Mouse (Mus musculus) right cerebral cortex, postnatal 36 days (tissue): ENCODE results near the gene Prmt1.
A peak's percentile ranks its signal among the peaks of the same experiment; 100 is the strongest.
"Not testable (repeated sequence)": the region's sequence is repeated elsewhere in the genome, so short reads cannot be mapped to it uniquely, and the experiment has no call there.

Source experiments
- DNase-seq, 2 experiments: peaks; one replicate each; pipeline ENCODE4 v3.0.0; 2022; ENCODE audit warnings: low spot score in 2 of 2, mixed read lengths in 1 of 2

Prmt1 gene

GRCm38 (mm10) chr7:44986192-44986878 lies at the start of gene Prmt1:
Gene Prmt1, minus strand, starts transcription at chr7:44986568.
- DNase-seq: peak; percentile 99 to 100

GRCm38 (mm10) chr7:45035631-45036030 lies 49.3 kb upstream of the Prmt1 start:
- DNase-seq: no peak

- no peak for DNase-seq
These were observed 47.5 kb upstream of the Prmt1 start for GRCm38 (mm10) chr7:45033722-45034359.

GRCm38 (mm10) chr7:45030857-45031256 lies 44.5 kb upstream of the Prmt1 start:
- DNase-seq: no peak

GRCm38 (mm10) chr7:45029995-45030394 lies 43.6 kb upstream of the Prmt1 start:
- DNase-seq: no peak

- DNase-seq: no peak
These were observed 42.0 kb upstream of the Prmt1 start for GRCm38 (mm10) chr7:45028351-45028750.

- no peak for DNase-seq
These were observed 41.4 kb upstream of the Prmt1 start for GRCm38 (mm10) chr7:45027761-45028160.

GRCm38 (mm10) chr7:45026256-45026655 lies 39.9 kb upstream of the Prmt1 start:
- DNase-seq: no peak

- DNase-seq: no peak
These were observed 39.3 kb upstream of the Prmt1 start for GRCm38 (mm10) chr7:45025601-45026220.

GRCm38 (mm10) chr7:45024281-45025248 lies 38.2 kb upstream of the Prmt1 start:
- no peak for DNase-seq

- DNase-seq: not testable (repeated sequence)
These were observed 37.3 kb upstream of the Prmt1 start for GRCm38 (mm10) chr7:45023711-45024110.

- DNase-seq: no peak
These were observed 33.9 kb upstream of the Prmt1 start for GRCm38 (mm10) chr7:45020225-45020624.

GRCm38 (mm10) chr7:45019031-45019571 lies 32.7 kb upstream of the Prmt1 start:
- no peak for DNase-seq

GRCm38 (mm10) chr7:45017242-45018061 lies 31.1 kb upstream of the Prmt1 start, which contains the start of gene Rras:
Gene Rras, plus strand, starts transcription at chr7:45017961.
- DNase-seq: peak; percentile 78 to 92

- DNase-seq: no peak
These were observed 30.4 kb upstream of the Prmt1 start for GRCm38 (mm10) chr7:45016761-45017160.

GRCm38 (mm10) chr7:45015957-45016612 lies 29.7 kb upstream of the Prmt1 start, which contains the start of gene Scaf1:
Gene Scaf1, minus strand, starts transcription at chr7:45016363.
- DNase-seq: peak; percentile 100

GRCm38 (mm10) chr7:45015344-45015956 lies 29.1 kb upstream of the Prmt1 start:
- DNase-seq: no peak

- no peak for DNase-seq
These were observed 27.7 kb upstream of the Prmt1 start for GRCm38 (mm10) chr7:45014096-45014451.

GRCm38 (mm10) chr7:45013366-45014095 lies 27.2 kb upstream of the Prmt1 start:
- DNase-seq: no peak
